Mouse (Mus musculus) stomach, embryonic 15.5 days (tissue): ENCODE measurements around the gene Rtp4. TPM values are rescaled to one million over a fixed set of nuclear protein-coding genes. Genes with fewer than 3 reads are reported as not detected.

ENCODE experiments used
- ATAC-seq: fragments of 200-750 bp; cut with Nextera tagmentation; 2 replicates; pipeline ENCODE4 v1.8.0; 2017; ENCODE audit warnings: low read depth, moderate number of reproducible peaks, moderate TSS enrichment; ENCODE audit not compliant: insufficient read depth, low FRiP score
- H3K27ac ChIP-seq: fragments of 300-500 bp; sonication (generic); 2 replicates; pipeline ENCODE4 v1.5.1; 2015; ENCODE audit warnings: mild to moderate bottlenecking, inconsistent platforms
- H3K27me3 ChIP-seq: fragments of 300-500 bp; sonication (generic); replicated peaks from 2 replicates; pipeline ENCODE4 v1.6.1; 2015; ENCODE audit warnings: inconsistent platforms
- H3K36me3 ChIP-seq: fragments of 300-500 bp; sonication (generic); 2 replicates; pipeline ENCODE4 v1.6.1; 2015; ENCODE audit warnings: inconsistent platforms
- H3K4me1 ChIP-seq: fragments of 300-500 bp; sonication (generic); 2 replicates; pipeline ENCODE4 v1.6.1; 2015; ENCODE audit warnings: inconsistent platforms
- H3K4me2 ChIP-seq: fragments of 300-500 bp; sonication (generic); 2 replicates; pipeline ENCODE4 v1.6.1; 2015; ENCODE audit warnings: mild to moderate bottlenecking, inconsistent platforms
- H3K4me3 ChIP-seq: fragments of 300-500 bp; sonication (generic); replicated peaks from 2 replicates; pipeline ENCODE4 v1.5.1; 2015; ENCODE audit warnings: inconsistent platforms
- H3K9ac ChIP-seq: fragments of 300-500 bp; sonication (generic); 2 replicates; pipeline ENCODE4 v1.6.1; 2015; ENCODE audit warnings: inconsistent platforms
- H3K9me3 ChIP-seq: fragments of 300-500 bp; sonication (generic); 2 replicates; pipeline ENCODE4 v1.6.1; 2016; ENCODE audit warnings: inconsistent platforms
- WGBS: fragments of 180-500 bp; shearing (Covaris S2); methylation state at CpG from one replicate; pipeline ENCODE4 v1.1.7; 2015; 5-methylcytosine and 5-hydroxymethylcytosine counted together
- polyA plus RNA-seq: library from polyadenylated mRNA; unstranded; fragments of >200 nt; fragmentation: Nextera tagmentation; extraction: Ambion mirVana; gene quantifications from 2 replicates; pipeline ENCODE4 v1.2.1, GENCODE M21; 2015

Gene Rtp4
- polyA plus RNA-seq, 1 experiment from 2014 or later, result 6.4 TPM

DNA sequence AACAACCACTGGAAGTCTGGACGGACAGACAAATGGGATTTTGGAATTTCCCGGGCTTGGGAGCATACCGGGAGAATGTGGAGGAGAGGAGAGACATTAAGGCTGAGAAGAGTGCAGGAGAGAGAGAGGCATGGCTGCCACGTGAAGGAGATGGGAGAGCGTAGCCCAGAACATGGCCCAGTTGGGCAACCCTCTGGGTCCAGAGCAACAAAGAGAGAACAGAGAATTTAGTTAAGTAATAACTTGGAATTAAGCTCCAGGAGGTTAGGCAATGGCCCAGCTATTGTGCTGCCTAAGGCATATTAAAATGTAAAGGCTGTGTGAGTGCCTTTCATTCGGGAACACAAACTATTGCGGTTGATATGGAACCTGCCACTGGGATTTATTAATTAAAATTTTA is 86.6 kb downstream of the Rtp4 start:
- WGBS, result 88% methylated on average over 7 of the region's 7 CpGs
- Histone ChIP-seq H3K4me2 (no peak overlapping the region), H3K9ac (no peak overlapping the region), H3K27me3 (no peaks in the 10 kb centered on the region), H3K27ac (no peak overlapping the region), H3K36me3 (no peaks in the 10 kb centered on the region), H3K4me3 (no peak overlapping the region), H3K9me3 (no peaks in the 10 kb centered on the region), H3K4me1 (no peaks in the 10 kb centered on the region)
- ATAC-seq, result no peak

DNA sequence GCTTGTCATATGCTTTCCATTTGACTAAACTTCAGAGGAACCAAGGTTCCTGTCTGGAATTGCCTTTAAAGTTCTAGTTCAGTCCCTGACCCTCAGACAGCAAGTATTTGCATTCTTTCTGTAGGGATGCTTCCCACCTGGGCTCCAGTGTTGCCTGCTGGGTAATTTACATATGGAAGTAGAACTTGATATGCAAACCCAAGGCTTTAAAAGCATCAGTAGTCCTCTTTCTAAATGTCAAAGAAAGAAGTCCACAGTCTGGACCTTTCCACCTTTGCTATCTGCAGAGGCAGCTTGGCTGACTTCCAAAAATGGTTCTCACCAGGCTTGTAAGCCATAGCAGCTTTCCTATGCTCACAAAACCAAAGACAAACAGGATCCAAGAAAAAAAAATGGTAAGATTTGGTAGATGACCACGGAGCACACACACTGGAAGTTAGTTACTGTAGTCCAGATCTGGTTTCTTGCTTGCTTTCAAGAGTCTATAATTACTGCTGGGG is 87.9 kb downstream of the Rtp4 start:
- 47% methylated on average over 1 of the region's 1 CpGs for WGBS
- Histone ChIP-seq H3K27me3 (no peaks in the 10 kb centered on the region), H3K9ac (no peak overlapping the region), H3K4me2 (no peak overlapping the region), H3K36me3 (no peaks in the 10 kb centered on the region), H3K9me3 (no peaks in the 10 kb centered on the region), H3K4me1 (no peaks in the 10 kb centered on the region), H3K27ac (no peak overlapping the region), H3K4me3 (no peak overlapping the region)
- ATAC-seq, result no peak

DNA sequence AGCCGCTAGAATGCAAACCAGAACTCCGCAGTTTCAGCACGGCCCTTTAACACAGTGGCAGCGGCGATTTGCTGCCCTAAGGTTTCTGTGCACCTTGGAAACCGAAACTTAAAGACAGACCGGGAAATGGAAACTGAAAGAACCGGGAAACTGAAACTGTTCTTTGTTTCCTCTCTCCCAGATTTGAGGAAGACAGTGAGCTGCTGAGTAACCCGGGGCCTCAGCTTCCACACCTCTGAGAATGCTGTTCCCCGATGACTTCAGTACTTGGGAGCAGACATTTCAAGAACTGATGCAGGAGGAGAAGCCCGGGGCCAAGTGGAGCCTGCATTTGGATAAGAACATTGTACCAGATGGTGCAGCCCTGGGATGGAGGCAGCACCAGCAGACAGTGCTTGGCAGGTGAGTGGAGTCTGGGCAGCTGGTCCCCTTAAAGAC is 89.7 kb downstream of the Rtp4 start:
- H3K4me3 ChIP-seq, result peak overlapping the region; percentile 27
- no peak overlapping the region for H3K9ac ChIP-seq
- WGBS, result 32% methylated on average over 11 of the region's 11 CpGs
- H3K9me3 ChIP-seq, result no peaks in the 10 kb centered on the region
- peak overlapping the region; percentile 41 for H3K4me2 ChIP-seq
- no peaks in the 10 kb centered on the region for H3K27me3 ChIP-seq
- no peaks in the 10 kb centered on the region for H3K36me3 ChIP-seq
- H3K27ac ChIP-seq, result no peak overlapping the region
- ATAC-seq, result no peak; the same call in 1 of the 2 replicates
- no peaks in the 10 kb centered on the region for H3K4me1 ChIP-seq

DNA sequence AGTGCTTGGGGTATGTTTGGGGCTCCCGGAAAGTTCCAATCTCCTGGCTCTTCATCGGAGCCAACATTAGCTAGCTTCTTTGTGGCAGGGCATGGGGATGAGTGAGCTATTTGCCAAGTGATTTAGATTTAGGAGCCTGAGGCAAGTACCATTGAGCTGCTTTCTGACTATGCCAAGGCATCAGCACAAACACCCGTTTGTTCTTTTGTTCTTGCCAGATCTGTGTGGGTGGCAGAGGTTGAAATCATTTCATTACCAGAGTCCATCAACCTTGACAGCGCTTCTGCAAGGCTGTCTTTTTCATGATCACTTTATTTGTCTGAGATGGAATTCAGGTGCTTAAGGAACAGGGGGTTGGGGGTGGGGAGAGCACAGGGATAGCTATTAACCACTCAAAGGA is 104.1 kb downstream of the Rtp4 start:
- H3K27ac ChIP-seq, result no peak overlapping the region
- no peaks in the 10 kb centered on the region for H3K9me3 ChIP-seq
- no peak overlapping the region for H3K9ac ChIP-seq
- H3K4me2 ChIP-seq, result no peak overlapping the region
- no peaks in the 10 kb centered on the region for H3K27me3 ChIP-seq
- H3K4me1 ChIP-seq, result no peaks in the 10 kb centered on the region
- no peak overlapping the region for H3K4me3 ChIP-seq
- no peaks in the 10 kb centered on the region for H3K36me3 ChIP-seq
- no peak for ATAC-seq
- WGBS, result 55% methylated on average over 4 of the region's 4 CpGs

DNA sequence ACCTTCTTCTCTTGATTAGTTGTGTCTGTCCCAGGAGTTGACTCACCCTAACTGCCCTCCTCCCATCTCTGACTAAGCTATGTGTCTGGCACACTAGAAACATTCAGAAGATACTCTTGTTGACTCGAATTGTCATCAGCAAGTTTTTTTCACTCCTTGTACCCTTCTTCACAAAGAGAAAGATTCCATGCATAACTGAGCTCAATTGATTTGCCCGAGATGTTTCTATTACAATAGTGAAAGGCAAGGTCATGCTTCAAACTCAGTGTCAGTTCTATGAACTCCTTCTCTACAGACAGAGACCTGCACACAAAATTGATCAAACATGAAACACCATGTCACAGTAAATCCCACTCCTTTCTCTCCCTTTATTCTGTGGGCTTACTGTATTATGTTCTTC is 111.4 kb downstream of the Rtp4 start:
- WGBS, result 69% methylated on average over 2 of the region's 2 CpGs

DNA sequence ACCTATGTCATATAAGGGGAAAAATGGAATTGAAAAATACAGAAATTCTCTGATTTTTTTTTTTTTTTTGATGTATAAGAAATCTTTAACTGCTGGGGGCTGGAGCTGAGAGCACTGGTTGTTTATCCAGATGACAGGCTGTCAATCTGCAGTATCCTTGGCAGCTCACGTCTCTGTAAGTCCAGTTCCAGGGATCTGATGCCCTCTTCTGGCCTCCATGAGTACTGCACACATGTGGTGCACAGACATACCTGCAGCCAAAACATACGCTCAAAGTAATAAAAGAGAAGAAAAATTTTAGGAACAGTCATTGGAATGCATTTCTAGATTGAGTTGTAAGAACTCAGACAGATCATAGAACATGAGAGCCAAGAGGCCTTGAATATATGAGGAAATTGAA is 112.6 kb downstream of the Rtp4 start:
- Histone ChIP-seq H3K4me2 (no peak overlapping the region), H3K9ac (no peak overlapping the region)
- no peak for ATAC-seq

More for the DNA sequence above, 111.4 kb downstream of the Rtp4 start:
- no peak for ATAC-seq
- Histone ChIP-seq H3K27me3 (no peaks in the 10 kb centered on the region), H3K9ac (no peak overlapping the region), H3K4me2 (no peak overlapping the region), H3K4me3 (no peak overlapping the region), H3K27ac (no peak overlapping the region), H3K36me3 (no peaks in the 10 kb centered on the region), H3K4me1 (no peaks in the 10 kb centered on the region), H3K9me3 (no peaks in the 10 kb centered on the region)

DNA sequence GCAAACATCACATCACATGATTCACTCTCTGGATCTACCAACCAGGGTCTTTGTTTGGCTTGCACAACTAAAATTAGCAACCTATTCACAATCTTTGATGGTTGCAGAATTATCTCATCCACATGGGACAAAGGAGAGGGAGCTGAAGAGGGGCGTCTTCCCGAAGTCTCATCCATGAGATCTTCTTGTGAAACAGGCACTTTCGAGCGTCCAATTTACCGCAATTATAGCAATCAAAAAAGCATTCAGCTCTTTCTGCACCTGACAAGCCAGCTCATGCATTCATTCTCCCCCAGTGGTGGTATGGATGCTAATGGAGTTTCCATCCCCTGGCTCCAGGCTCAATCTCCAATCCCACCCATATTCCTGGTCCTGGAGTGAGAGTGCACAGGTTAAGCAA is 132.9 kb downstream of the Rtp4 start:
- H3K4me3 ChIP-seq, result no peak overlapping the region
- no peak overlapping the region for H3K27ac ChIP-seq
- H3K4me1 ChIP-seq, result no peaks in the 10 kb centered on the region
- no peak overlapping the region for H3K4me2 ChIP-seq
- WGBS, result 87% methylated on average over 5 of the region's 5 CpGs
- no peaks in the 10 kb centered on the region for H3K27me3 ChIP-seq
- no peaks in the 10 kb centered on the region for H3K36me3 ChIP-seq
- ATAC-seq, result no peak
- H3K9ac ChIP-seq, result no peak overlapping the region
- no peaks in the 10 kb centered on the region for H3K9me3 ChIP-seq

More for the DNA sequence above, 112.6 kb downstream of the Rtp4 start:
- Histone ChIP-seq H3K27ac (no peak overlapping the region), H3K9me3 (no peaks in the 10 kb centered on the region), H3K4me3 (no peak overlapping the region), H3K4me1 (no peaks in the 10 kb centered on the region), H3K36me3 (no peaks in the 10 kb centered on the region), H3K27me3 (no peaks in the 10 kb centered on the region)
- WGBS, result 77% methylated on average over 2 of the region's 2 CpGs

DNA sequence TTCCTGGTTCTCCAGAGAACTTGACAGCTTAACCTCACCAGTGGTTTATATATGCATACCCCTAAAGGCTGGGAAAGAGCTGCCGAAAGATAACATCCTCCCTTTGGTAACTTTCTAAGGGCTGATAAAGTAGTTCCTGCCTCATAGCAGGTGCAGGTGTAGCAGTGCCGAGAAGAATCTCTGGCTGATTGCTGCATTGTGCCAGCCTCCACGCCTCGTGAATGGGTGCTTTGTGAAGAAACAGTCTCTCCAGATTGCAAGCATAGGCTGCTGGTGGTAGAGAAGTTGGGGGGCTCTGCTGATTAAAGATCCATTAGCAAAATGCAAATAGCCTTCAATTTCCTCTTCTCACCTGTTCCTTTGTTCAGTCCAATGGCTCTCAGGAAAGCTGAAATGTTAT is 133.4 kb downstream of the Rtp4 start:
- Histone ChIP-seq H3K4me3 (no peak overlapping the region), H3K27me3 (no peaks in the 10 kb centered on the region), H3K4me2 (no peak overlapping the region), H3K36me3 (no peaks in the 10 kb centered on the region), H3K9ac (no peak overlapping the region), H3K27ac (no peak overlapping the region), H3K4me1 (no peaks in the 10 kb centered on the region), H3K9me3 (no peaks in the 10 kb centered on the region)
- 62% methylated on average over 4 of the region's 4 CpGs for WGBS
- ATAC-seq, result no peak

DNA sequence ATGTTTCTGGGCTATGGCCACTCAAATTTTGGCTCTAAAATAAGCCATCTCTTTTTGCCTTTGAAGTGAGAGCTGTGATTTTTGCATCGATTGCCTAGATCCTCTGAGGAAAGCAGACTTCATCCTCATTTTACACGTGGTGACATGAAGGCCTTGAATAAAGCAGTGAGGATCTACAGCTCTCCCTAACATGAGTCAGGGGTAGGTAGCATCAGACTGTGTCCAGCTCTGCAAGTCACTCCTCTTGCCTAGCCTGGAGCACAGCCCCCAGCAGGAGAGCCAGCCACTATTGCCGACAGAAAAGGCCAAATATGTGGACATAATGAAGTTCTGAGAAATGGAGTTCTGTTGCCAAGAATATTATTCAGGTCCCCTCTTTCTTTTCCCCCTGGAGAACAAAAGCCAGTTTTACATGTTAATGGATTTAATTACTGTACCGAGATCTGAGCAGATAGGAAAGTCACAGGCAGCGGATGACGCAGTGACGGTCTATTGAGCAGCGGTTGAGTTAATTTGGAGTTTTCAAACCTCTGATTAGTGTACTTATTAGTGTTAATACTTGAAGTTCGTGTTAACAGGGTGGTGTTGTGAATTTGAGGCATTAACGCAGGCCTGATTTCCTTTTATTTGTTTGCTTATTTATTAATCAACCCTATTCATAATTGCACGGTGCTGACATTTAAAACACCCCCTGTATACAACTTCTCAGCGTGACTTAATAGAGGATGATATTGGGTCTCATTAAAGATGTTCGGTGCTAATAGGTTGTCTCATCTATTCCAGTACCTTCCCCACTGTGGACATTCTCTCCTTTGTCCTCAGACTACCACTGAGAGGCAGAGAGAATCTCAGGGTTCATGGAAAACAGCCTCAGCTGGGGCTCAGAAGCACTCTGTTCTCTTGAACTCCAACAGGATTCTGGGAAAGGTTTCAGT is 139.8 kb downstream of the Rtp4 start:
- no peak overlapping the region for H3K4me2 ChIP-seq
- H3K9me3 ChIP-seq, result no peaks in the 10 kb centered on the region
- H3K4me3 ChIP-seq, result no peak overlapping the region
- H3K27ac ChIP-seq, result no peak overlapping the region
- no peak for ATAC-seq
- H3K9ac ChIP-seq, result no peak overlapping the region
- WGBS, result 81% methylated on average over 13 of the region's 13 CpGs
- no peaks in the 10 kb centered on the region for H3K27me3 ChIP-seq
- H3K36me3 ChIP-seq, result no peaks in the 10 kb centered on the region
- H3K4me1 ChIP-seq, result no peaks in the 10 kb centered on the region

Other genes with a start within 250 kb of the Rtp4 start
- gene Rtp1, start 91.2 kb upstream of the Rtp4 start, polyA plus RNA-seq, result not detected in 2 replicates
- gene Masp1, start 524 bp downstream of the Rtp4 start, polyA plus RNA-seq, result 1.5 and 3.0 TPM in 2 replicates